Mouse (Mus musculus): ENCODE data around the gene Fam198a.
"Not testable (repeated sequence)": the region's sequence is repeated elsewhere in the genome, so short reads cannot be mapped to it uniquely, and the experiment has no call there.

The Fam198a gene

DNA sequence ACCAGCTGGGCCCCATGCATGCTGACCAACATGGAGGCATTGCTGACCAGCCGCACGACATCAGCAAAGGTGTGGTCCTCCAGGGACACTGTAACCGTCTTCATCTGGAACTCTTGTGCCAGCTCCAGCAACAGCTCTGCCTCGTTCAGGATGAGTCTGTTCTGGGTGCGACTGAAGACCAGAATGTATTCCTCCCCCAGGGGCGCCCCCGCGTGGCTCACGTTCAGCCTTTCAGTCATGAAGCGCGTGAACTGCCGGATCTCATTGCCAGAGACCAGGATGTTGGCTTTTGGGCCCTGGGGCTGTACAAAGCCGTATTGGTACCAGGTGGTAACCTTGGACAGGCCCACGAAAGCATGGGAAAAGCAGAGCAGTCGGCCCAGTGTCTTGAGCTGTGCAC, 31.9 kb downstream of the Fam198a start:
- DNase-seq: no peak

DNA sequence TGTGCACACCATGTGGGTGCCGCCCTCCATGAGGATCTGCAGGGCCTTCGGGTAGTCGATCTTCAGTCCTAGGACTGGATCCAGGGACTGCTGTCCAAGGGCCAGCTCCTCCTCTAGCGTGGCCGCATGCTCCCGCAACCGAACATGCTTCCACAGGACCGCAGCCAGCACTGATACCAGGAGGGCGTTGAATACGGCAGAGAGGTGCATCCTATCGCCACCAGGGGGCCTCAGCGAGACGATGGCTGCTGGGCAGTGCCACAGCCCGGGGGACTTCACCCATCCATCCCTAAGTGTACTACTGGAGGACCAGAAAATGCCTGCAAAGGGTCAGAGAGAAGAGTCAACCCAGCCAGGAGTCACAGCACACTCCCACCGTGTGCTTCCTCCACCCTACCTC, 32.7 kb downstream of the Fam198a start:
- DNase-seq: peak; percentile 65

DNA sequence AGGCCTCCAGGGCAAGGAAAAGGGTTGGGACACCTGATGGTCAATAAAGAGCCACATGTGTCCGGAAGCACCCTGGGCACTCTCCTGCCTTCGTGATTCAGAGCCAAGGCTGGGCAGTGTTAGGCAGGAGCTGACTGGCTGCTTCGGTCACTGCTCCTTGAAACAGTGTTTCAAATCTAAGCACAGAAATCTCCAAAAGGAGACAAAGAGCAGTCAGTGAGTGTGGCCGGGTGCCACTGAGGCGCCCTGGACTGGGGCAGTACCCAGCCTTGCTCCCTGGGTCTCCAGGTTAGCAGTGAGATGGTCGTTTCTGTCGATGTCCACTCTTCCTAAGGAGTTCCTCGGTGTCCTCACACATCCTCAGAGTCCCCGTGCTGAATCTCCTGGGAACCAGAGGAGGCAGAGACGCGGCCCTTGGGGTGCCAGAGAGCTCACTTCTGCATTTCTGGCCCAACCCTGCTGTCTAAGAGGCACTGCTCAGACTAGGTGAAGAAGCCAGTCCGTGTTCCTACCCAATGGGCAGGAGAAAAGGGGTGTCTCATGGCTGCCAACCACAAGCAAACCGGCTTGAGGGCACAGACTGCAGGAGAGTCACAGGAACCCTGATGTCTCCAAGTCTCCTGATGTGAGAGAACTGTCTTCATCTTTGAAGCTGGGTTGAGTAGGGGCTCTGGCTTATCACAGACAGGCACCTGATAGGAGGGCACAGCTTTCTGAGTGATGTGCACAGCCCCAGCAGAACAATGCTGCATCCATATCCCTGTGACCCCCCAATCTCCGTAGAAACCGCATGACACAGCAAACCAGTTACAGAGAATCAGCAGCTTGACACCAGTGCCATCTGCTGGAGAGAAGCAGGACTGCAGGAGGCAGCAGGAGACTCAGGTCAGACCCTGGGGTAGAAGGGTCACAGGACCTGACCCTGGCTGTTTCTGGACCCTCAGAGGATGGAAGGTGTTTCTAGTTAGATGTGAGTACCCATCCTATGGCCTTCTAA, 34.0 kb downstream of the Fam198a start:
- DNase-seq: peak; percentile 67

- DNase-seq: no peak
Measured at GRCm38 (mm10) chr9:121988910-121989309, 38.1 kb downstream of the Fam198a start.

DNA sequence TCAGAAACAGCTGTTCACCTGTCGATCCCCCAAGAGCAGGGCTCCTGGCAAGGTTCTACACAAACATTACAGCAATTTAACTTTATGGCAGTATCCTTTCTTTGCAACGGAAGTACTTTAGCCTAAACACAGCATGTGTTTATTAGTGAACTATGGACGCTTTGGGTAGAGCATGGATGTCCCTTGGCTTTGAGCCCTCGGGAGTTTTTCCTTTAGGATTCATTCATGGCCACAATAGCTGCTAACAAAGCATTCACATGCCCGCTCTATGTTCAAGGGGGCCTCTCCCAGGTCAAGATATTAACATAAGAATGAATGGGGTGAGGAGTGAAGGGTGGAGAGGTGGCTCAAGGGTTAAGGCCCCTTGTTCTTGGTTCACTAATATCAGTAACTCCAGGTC, 38.7 kb downstream of the Fam198a start:
- DNase-seq: no peak

DNA sequence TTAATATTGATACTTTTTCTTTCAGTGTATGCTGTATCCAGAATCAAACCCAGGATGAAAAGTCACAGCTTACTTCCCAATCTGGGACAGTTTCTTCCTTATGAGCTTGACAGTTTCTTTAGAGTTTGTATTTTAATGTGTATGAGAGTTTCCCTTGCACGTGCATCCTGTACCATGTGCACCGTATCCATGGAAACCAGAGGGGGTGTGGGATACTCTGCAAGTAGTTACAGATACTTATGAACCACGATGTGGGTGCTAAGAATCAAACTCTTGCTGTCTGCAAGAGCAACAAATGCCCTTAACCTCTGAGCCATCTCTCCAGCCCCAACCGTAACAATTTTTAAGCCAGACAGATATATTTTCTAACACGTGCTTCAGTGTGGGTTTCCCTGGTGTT, 40.3 kb downstream of the Fam198a start:
- no peak for DNase-seq

GRCm38 (mm10) chr9:121993047-121993446, 42.3 kb downstream of the Fam198a start:
- DNase-seq: no peak

DNA sequence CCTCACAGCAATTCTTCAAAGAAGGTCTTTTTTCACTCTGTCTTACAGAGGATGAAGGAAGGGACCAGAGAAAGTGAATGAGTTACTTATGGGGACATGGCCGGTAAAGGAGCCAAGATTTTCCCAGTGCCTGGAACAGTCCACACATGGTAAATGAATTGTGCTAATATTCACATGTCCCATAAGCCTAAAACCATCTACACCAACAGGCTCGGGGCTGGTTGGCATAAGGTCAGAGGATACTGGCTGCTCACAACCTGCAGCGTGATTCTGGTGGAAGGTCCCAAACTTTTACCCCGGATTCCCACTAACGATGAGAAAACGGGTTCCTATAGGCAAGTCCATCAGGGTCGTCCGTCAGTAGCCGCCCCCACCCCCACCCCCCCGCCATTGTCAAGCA, 44.3 kb downstream of the Fam198a start:
- no peak for DNase-seq

DNA sequence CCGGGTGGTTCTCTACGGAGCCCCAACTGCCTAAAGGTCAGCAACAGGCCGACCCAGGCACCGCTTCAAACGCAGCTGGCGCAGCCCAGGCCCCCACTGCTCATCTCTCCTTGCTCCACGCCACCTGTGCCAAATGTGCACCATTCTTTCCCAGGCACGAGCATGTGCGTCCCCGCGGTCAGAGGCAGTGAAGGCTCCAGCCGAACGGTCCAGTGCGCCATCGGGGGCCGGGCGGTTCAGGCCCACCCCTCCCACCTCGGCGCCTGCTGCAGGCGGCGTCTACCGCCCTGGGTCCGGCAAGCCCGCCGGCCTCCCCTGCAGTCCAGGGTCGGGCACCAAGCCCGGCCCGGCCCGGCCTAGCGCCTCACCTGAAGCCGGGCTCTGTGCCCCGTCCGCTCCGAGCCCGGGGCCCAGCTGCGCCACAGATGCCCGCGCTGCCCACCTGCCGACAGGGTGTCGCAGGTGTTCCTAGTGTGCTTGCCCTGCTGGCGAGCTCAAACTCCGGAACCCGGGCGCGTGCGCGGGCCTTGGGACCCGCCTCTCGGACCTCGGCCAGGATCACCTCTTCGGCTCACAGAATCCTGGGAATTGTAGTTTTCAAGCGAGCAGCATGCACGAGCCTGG, 44.8 kb downstream of the Fam198a start:
- DNase-seq: peak; percentile 68

GRCm38 (mm10) chr9:121997010-121997409, 46.2 kb downstream of the Fam198a start, which contains the start of gene Pomgnt2:
Gene Pomgnt2 (minus strand): TSS chr9:121997110.
- DNase-seq: no peak

DNA sequence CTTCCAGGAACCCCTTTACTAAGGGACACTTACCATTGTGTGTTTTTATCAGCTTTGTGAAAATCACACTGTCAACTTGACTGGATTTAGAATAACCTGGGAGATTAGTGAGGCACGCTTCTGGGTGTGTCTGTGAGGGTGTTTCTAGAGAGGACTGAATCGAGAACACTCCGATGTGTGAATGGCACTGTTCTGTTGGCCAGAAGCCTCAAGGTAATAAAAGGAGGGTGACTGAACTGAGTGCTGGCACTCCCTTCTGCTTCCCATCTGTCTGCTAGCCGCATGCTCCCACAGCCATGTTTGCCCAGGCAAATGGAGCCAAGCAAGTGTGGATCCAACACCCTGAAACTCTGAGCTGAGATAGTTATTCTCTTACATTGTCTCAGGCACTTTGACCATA, 47.2 kb downstream of the Fam198a start:
- DNase-seq: no peak

DNA sequence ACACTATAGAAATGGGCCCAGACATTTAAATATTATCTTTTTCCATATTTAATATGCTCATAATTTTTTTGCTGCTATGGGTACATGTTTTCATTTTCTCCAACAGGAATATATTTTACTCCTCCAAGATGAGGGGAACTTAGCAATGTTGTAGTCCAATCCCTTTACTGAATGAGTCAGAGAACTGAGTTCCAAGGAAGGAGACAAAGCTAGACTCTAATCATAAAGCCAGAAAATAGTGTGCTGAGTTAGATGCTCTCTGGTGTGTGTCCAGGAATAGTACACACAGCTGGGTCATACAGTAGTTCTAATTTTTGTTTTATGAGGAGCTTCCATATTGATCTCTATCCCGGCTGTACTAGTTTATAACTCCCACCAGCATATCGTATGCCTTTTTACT, 55.4 kb downstream of the Fam198a start:
- DNase-seq: no peak

- peak; percentile 46 for DNase-seq
Measured at GRCm38 (mm10) chr9:122006609-122007008, 55.8 kb downstream of the Fam198a start.

DNA sequence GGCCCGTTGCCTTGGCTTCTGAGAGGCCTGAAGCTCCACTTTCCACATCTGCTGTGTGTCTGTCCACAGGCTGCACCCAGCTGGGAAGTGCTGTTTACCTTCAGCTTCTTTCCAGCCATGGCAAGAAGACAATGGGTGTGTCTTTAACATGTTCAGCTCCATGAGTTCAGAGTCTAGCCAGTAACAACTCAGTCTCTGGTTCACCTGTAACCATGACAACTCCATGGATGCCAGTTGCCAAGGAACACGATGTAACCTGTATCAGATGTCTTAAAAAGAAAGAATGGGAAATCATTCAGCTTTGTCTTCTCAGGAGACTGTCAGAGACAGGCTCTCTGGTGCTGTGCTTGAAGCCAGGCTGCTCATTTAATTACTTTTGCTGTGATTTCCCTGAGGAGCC, 58.1 kb downstream of the Fam198a start:
- DNase-seq: no peak

GRCm38 (mm10) chr9:122010751-122011150, 60.0 kb downstream of the Fam198a start:
- no peak for DNase-seq

DNA sequence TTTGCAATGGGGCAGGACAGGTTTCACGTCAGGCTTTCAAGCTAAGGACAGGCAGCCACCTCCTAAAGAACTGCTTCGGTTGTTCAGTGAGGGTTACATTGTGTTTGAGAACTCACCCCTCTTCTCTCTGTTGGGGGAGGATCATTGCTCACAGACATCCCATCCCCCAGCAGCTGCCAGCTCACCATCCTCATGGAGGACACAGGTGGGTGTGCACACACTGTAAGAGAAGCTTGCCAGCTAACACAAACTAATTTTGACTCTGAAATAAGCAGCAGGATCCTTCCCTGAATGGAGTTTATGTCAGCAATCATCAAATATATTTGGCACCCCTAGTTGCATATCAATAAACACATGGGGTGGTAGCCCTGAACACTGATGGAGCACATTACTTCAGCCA, 62.0 kb downstream of the Fam198a start:
- DNase-seq: no peak

DNA sequence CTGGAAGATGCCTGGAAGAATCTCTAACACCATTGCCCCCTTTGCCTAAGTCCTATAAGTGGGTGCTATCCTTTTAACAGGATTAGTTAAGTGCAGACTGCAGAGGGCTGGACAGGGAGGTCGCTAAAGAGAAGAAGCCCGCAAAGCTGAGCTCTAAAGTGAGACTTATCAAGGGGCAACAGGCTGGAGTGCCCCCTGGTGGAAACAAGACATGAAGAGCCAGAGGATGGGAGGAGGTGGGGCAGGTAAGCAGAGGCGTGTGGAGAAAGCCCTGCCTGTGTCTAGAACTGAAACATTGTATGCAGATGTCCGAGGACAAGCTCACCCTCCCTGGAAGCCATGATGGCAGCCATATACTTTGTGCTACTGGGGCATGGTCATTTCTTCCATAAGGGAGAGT, 62.8 kb downstream of the Fam198a start:
- no peak for DNase-seq

- DNase-seq: peak; percentile 77
Measured at GRCm38 (mm10) chr9:122014241-122014667, 63.5 kb downstream of the Fam198a start.

DNA sequence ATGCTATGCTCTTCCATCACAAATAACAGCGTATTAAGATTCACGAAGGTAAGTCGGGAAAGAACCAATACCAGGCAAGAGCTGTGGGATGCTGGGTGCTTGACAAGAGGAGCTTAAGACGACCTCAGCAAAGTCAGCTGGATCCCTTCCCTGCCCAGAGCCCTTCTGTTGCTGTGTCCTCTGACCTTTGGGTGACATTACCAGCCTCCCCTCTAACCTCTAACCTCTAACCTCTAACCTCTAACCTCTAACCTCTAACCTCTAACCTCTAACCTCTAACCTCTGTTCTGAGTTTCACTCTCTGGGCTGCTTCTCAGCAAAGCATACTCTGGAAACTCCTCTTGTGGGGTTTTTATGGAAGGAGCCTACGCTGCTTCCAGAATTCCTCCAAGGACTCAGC, 67.3 kb downstream of the Fam198a start:
- DNase-seq: no peak

DNA sequence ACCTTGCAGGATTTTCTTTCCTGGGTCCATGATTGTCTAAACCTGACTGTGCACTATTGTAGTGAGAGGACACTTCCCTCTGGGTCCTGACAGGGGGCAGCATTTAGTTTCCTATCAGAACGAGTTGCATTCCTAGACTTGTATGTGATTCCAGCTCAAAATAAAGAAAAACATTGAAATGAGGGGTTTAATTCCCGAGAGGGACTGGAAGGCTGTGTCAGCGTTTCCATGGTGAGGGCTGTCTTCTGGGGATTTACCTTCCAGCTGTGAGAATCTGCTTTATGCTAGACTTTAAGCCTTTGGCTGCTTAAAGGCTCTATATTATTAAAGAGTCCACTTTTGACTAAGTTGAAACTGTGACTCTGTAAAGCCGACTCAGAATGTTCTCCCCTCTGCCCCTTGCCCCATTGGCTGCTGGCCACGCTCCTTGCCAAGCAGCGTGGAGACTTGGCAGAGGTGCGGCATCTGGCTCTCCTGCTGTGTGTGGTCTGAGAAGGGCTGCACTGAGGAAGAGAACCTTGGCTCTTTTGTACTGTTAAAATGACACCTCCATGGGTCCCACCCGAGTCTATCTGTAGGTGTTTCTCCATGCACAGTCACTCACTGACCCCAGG, 68.1 kb downstream of the Fam198a start:
- DNase-seq: peak; percentile 28

- DNase-seq: no peak
Measured at GRCm38 (mm10) chr9:122020321-122020720, 69.5 kb downstream of the Fam198a start.

DNA sequence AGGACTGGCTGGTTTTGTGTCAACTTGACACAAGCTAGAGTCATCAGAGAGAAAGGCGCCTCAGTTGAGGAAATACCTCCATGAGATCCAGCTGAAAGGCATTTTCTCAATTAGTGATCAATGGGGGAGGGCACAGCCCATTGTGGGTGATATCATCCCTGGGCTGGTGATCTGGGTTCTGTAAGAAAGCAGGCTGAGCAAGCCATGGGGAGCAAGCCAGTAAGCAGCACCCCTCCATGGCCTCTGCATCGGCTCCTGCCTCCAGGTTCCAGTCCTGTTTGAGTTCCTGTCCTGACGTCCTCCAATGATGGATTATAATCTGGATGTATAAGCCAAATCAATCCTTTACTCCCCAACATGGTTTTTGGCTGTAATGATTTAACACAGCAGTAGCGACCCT, 70.4 kb downstream of the Fam198a start:
- DNase-seq: not testable (repeated sequence)

DNA sequence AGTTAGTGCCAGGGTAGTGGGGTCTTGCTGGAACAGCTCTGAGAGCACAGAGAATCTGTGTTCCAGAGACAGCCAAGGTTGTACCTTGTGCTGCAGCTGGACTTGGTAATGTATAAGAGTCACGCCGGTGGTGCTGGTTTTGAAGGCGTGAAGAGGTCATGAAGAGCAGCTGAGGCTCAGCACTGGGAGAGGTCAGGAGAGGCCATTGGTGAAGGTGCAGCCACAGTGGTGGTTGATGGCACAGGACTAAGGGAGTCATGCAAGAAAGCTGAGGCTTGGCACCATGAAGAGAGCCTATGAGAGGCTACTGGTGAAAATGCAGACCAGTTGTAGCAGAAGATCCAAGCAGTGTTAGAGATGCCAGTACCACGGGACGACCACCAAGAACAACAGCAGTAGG, 70.8 kb downstream of the Fam198a start:
- no peak for DNase-seq

- peak; percentile 17 for DNase-seq
Measured at GRCm38 (mm10) chr9:122022776-122023175, 72.0 kb downstream of the Fam198a start.
